Mouse (Mus musculus) ES-Bruce4 (cell line): Measurements from ENCODE around the gene 6030468B19Rik. TPM values are rescaled to one million over a fixed set of nuclear protein-coding genes. Genes with fewer than 3 reads are reported as not detected.

Experiments used
- H3K27ac ChIP-seq: 2 replicates; pipeline ENCODE4 v1.5.1; 2012; ENCODE audit warnings: low read length, inconsistent platforms; ENCODE audit not compliant: insufficient read depth
- H3K27me3 ChIP-seq: 2 replicates; pipeline ENCODE4 v1.6.1; 2012; ENCODE audit warnings: mild to moderate bottlenecking, low read length, inconsistent platforms; ENCODE audit not compliant: control insufficient read depth, poor library complexity, insufficient read depth, severe bottlenecking
- H3K36me3 ChIP-seq: 2 replicates; pipeline ENCODE4 v1.6.1; 2012; ENCODE audit warnings: inconsistent platforms, mild to moderate bottlenecking, low read length, moderate library complexity; ENCODE audit not compliant: control insufficient read depth, poor library complexity, insufficient read depth, severe bottlenecking
- H3K4me1 ChIP-seq: one replicate; pipeline ENCODE4 v1.8.1; 2011; ENCODE audit warnings: low read length; ENCODE audit not compliant: control insufficient read depth, insufficient read depth
- H3K4me3 ChIP-seq: 2 replicates; pipeline ENCODE4 v1.5.1; 2011; ENCODE audit warnings: low read depth, mild to moderate bottlenecking, low read length
- H3K9ac ChIP-seq: 2 replicates; pipeline ENCODE4 v1.6.1; 2012; ENCODE audit warnings: low read depth, mild to moderate bottlenecking, inconsistent platforms; ENCODE audit not compliant: poor library complexity, severe bottlenecking
- H3K9me3 ChIP-seq: replicated peaks from 2 replicates; pipeline ENCODE4 v1.6.1; 2012; ENCODE audit warnings: mild to moderate bottlenecking, low read length, inconsistent platforms; ENCODE audit not compliant: control insufficient read depth, poor library complexity, insufficient read depth, severe bottlenecking
- CTCF ChIP-seq: IDR thresholded peaks from one replicate; pipeline ENCODE4 v1.8.1; 2011; ENCODE audit warnings: low read depth, low read length
- EP300 ChIP-seq: IDR thresholded peaks from 2 replicates; pipeline ENCODE4 v1.6.1; 2011; ENCODE audit warnings: low read depth, low read length; ENCODE audit not compliant: insufficient read depth
- POLR2A ChIP-seq: IDR thresholded peaks from one replicate; pipeline ENCODE4 v1.8.1; 2011; ENCODE audit warnings: low read length; ENCODE audit not compliant: insufficient read depth
- polyA plus RNA-seq: library from polyadenylated mRNA; stranded (reverse); fragments of >200 nt; gene quantifications from 2 replicates; pipeline ENCODE4 v1.2.4, GENCODE M21; 2011; ENCODE audit warnings: low read depth; ENCODE audit not compliant: missing spikeins, insufficient read depth, insufficient read length

The 6030468B19Rik gene
- polyA plus RNA-seq, 1 experiment, result not detected

GRCm38 (mm10) chr11:117855975-117856374, 58.5 kb downstream of the 6030468B19Rik start:
- Histone ChIP-seq H3K4me1 (no peaks in the 10 kb centered on the region), H3K27ac (peak overlapping the region; percentile 40; the same call in 1 of the 2 replicates), H3K9me3 (no peaks in the 10 kb centered on the region), H3K9ac (no peak overlapping the region), H3K36me3 (peaks cover 44% of the 10 kb centered on the region), H3K4me3 (no peak overlapping the region), H3K27me3 (no peaks in the 10 kb centered on the region)
- TF ChIP-seq POLR2A (no peak), CTCF (no peak), EP300 (no peak)

Other genes starting within 250 kb of the 6030468B19Rik start
- gene Tnrc6c, start 143.4 kb upstream of the 6030468B19Rik start, polyA plus RNA-seq, result 28.6 and 28.7 TPM in 2 replicates
- 3.1 and 5.3 TPM in 2 replicates for gene Tmc8, start 15.6 kb upstream of the 6030468B19Rik start, polyA plus RNA-seq
- gene Tmc6, start 15.5 kb upstream of the 6030468B19Rik start, polyA plus RNA-seq, result 12.3 and 16.4 TPM in 2 replicates
- gene Gm20708, start 12.0 kb downstream of the 6030468B19Rik start, polyA plus RNA-seq, result 1.4 and 2.1 TPM in 2 replicates
- gene Syngr2, start 12.0 kb downstream of the 6030468B19Rik start, polyA plus RNA-seq, result 49.1 and 51.9 TPM in 2 replicates
- gene Afmid, start 28.3 kb downstream of the 6030468B19Rik start, polyA plus RNA-seq, result 3.6 and 5.0 TPM in 2 replicates
- 35.7 and 40.3 TPM in 2 replicates for gene Tk1, start 28.4 kb downstream of the 6030468B19Rik start, polyA plus RNA-seq
- gene Birc5, start 51.6 kb downstream of the 6030468B19Rik start, polyA plus RNA-seq, result 171 and 183 TPM in 2 replicates
- 0.37 TPM in 1 of 2 replicates, not detected in the other for gene Tmem235, start 63.1 kb downstream of the 6030468B19Rik start, polyA plus RNA-seq
- 0.52 and 1.1 TPM in 2 replicates for gene Tha1, start 75.8 kb downstream of the 6030468B19Rik start, polyA plus RNA-seq
- 53.8 and 61.5 TPM in 2 replicates for gene Socs3, start 172.4 kb downstream of the 6030468B19Rik start, polyA plus RNA-seq
- gene Pgs1, start 188.6 kb downstream of the 6030468B19Rik start, polyA plus RNA-seq, result 31.5 and 35.5 TPM in 2 replicates